Mouse (Mus musculus): Measurements from ENCODE around the gene Calr. TPM values are rescaled to one million over a fixed set of nuclear protein-coding genes. Genes with fewer than 3 reads are reported as not detected.

The Calr gene
- polyA plus RNA-seq, 1 experiment = 394 TPM

GRCm38 (mm10) chr8:84799136-84799931 is 47.4 kb downstream of the Calr start:
- 1% methylated on average over 96 of the region's 108 CpGs for WGBS
- TF ChIP-seq CTCF (IDR thresholded peaks at IDR 0.05; ENCODE audit: borderline replicate concordance, insufficient read depth, low read depth, low read length) (no peak), POLR2A (IDR thresholded peaks at IDR 0.05; ENCODE audit: borderline replicate concordance, insufficient read depth, low read length) (0 out of 2 replicates have a peak, but pooled peaks have one; percentile 5)
- Histone ChIP-seq H3K27me3 (ENCODE audit: control insufficient read depth, insufficient read depth, low read length) (no peaks in the 10 kb centered on the region), H3K27ac (ENCODE audit: insufficient read depth, low read length) (peak overlapping the region; percentile 92), H3K4me1 (ENCODE audit: control insufficient read depth, insufficient read depth, low read length) (peaks cover 38% of the 10 kb centered on the region), H3K4me3 (replicated peaks; ENCODE audit: insufficient read depth, low read depth, low read length) (peak overlapping the region; percentile 47)
- peak; percentile 73 to 83 for DNase-seq

- Histone ChIP-seq H3K27ac (ENCODE audit: insufficient read depth, low read length) (peak overlapping the region; percentile 79), H3K4me1 (ENCODE audit: control insufficient read depth, insufficient read depth, low read length) (peaks cover 42% of the 10 kb centered on the region), H3K4me3 (replicated peaks; ENCODE audit: insufficient read depth, low read depth, low read length) (peak overlapping the region; percentile 47), H3K27me3 (ENCODE audit: control insufficient read depth, insufficient read depth, low read length) (no peaks in the 10 kb centered on the region)
- DNase-seq = no peak
- TF ChIP-seq CTCF (IDR thresholded peaks at IDR 0.05; ENCODE audit: borderline replicate concordance, insufficient read depth, low read depth, low read length) (no peak), POLR2A (IDR thresholded peaks at IDR 0.05; ENCODE audit: borderline replicate concordance, insufficient read depth, low read length) (peak; percentile 9; the same call in 1 of the 2 replicates)
- 39% methylated on average over 10 of the region's 10 CpGs for WGBS
Measured at GRCm38 (mm10) chr8:84798446-84799135, 48.1 kb downstream of the Calr start.

GRCm38 (mm10) chr8:84797971-84798370 is 48.8 kb downstream of the Calr start:
- no peaks in the 10 kb centered on the region for H3K27me3 ChIP-seq (ENCODE audit: control insufficient read depth, insufficient read depth, low read length)
- DNase-seq = peak in 1 of 2 experiments; percentile 36
- no peak for TF ChIP-seq CTCF (IDR thresholded peaks at IDR 0.05; ENCODE audit: borderline replicate concordance, insufficient read depth, low read depth, low read length)
- peaks cover 48% of the 10 kb centered on the region for H3K4me1 ChIP-seq (ENCODE audit: control insufficient read depth, insufficient read depth, low read length)
- 40% methylated on average over 6 of the region's 6 CpGs for WGBS
- no peak overlapping the region for H3K4me3 ChIP-seq (replicated peaks; ENCODE audit: insufficient read depth, low read depth, low read length)
- peak overlapping the region; percentile 79 for H3K27ac ChIP-seq (ENCODE audit: insufficient read depth, low read length)

GRCm38 (mm10) chr8:84797256-84797797 is 49.4 kb downstream of the Calr start:
- no peaks in the 10 kb centered on the region for H3K27me3 ChIP-seq (ENCODE audit: control insufficient read depth, insufficient read depth, low read length)
- WGBS = 52% methylated on average over 15 of the region's 15 CpGs
- H3K4me3 ChIP-seq (replicated peaks; ENCODE audit: insufficient read depth, low read depth, low read length) = no peak overlapping the region
- peak; percentile 20 to 32 for DNase-seq
- H3K27ac ChIP-seq (ENCODE audit: insufficient read depth, low read length) = 0 out of 2 replicates have a peak overlapping the region, but pooled peaks have one; percentile 8
- TF ChIP-seq POLR2A (IDR thresholded peaks at IDR 0.05; ENCODE audit: borderline replicate concordance, insufficient read depth, low read length) (no peak), CTCF (IDR thresholded peaks at IDR 0.05; ENCODE audit: borderline replicate concordance, insufficient read depth, low read depth, low read length) (no peak)
- H3K4me1 ChIP-seq (ENCODE audit: control insufficient read depth, insufficient read depth, low read length) = peaks cover 55% of the 10 kb centered on the region

GRCm38 (mm10) chr8:84794486-84794885 is 52.2 kb downstream of the Calr start:
- WGBS = 3% methylated on average over 7 of the region's 7 CpGs
- peak overlapping the region; percentile 23 for H3K4me3 ChIP-seq (replicated peaks; ENCODE audit: insufficient read depth, low read depth, low read length)
- peaks cover 65% of the 10 kb centered on the region for H3K4me1 ChIP-seq (ENCODE audit: control insufficient read depth, insufficient read depth, low read length)
- peak; percentile 77 to 84 for DNase-seq
- peak overlapping the region; percentile 98 for H3K27ac ChIP-seq (ENCODE audit: insufficient read depth, low read length)
- no peak for TF ChIP-seq CTCF (IDR thresholded peaks at IDR 0.05; ENCODE audit: borderline replicate concordance, insufficient read depth, low read depth, low read length)
- no peak for TF ChIP-seq POLR2A (IDR thresholded peaks at IDR 0.05; ENCODE audit: borderline replicate concordance, insufficient read depth, low read length)
- H3K27me3 ChIP-seq (ENCODE audit: control insufficient read depth, insufficient read depth, low read length) = no peaks in the 10 kb centered on the region

GRCm38 (mm10) chr8:84793791-84794485 is 52.8 kb downstream of the Calr start:
- DNase-seq = peak; percentile 69 to 88
- H3K4me1 ChIP-seq (ENCODE audit: control insufficient read depth, insufficient read depth, low read length) = peaks cover 71% of the 10 kb centered on the region
- no peak for TF ChIP-seq CTCF (IDR thresholded peaks at IDR 0.05; ENCODE audit: borderline replicate concordance, insufficient read depth, low read depth, low read length)
- H3K4me3 ChIP-seq (replicated peaks; ENCODE audit: insufficient read depth, low read depth, low read length) = peak overlapping the region; percentile 32
- no peaks in the 10 kb centered on the region for H3K27me3 ChIP-seq (ENCODE audit: control insufficient read depth, insufficient read depth, low read length)
- WGBS = 6% methylated on average over 13 of the region's 13 CpGs
- H3K27ac ChIP-seq (ENCODE audit: insufficient read depth, low read length) = peak overlapping the region; percentile 98

- WGBS = 18% methylated on average over 9 of the region's 9 CpGs
- H3K27me3 ChIP-seq (ENCODE audit: control insufficient read depth, insufficient read depth, low read length) = no peaks in the 10 kb centered on the region
- DNase-seq = no peak
- peak overlapping the region; percentile 32 for H3K4me3 ChIP-seq (replicated peaks; ENCODE audit: insufficient read depth, low read depth, low read length)
- peaks cover 72% of the 10 kb centered on the region for H3K4me1 ChIP-seq (ENCODE audit: control insufficient read depth, insufficient read depth, low read length)
- H3K27ac ChIP-seq (ENCODE audit: insufficient read depth, low read length) = peak overlapping the region; percentile 93
- TF ChIP-seq CTCF (IDR thresholded peaks at IDR 0.05; ENCODE audit: borderline replicate concordance, insufficient read depth, low read depth, low read length) (no peak), POLR2A (IDR thresholded peaks at IDR 0.05; ENCODE audit: borderline replicate concordance, insufficient read depth, low read length) (no peak)
Measured at GRCm38 (mm10) chr8:84793134-84793533, 53.6 kb downstream of the Calr start.

Measured in cerebellum, adult 2 months (tissue).